Comparison of ENCODE assay signal across 22 mouse cellular contexts in genomic region chr5:14526038-14526437, GRCm38 (mm10). TPM values are rescaled to one million over a fixed set of nuclear protein-coding genes. Genes with fewer than 3 reads are reported as not detected.
DNase-seq lines count a peak whose midpoint lies in the region; ATAC-seq and TF ChIP-seq lines count a peak whose summit lies in the region.
"Had no signal": no experiment of that assay in that cellular context is flagged by ENCODE, and none has a peak within 500 bp of the region (broad histone marks: within the 10 kb centered on the region; RNA-seq: fewer than 3 reads in every experiment).

No protein-coding gene starts in this region.

- H3K27me3 ChIP-seq in heart, postnatal 0 days (ENCODE audit: control insufficient read depth, insufficient read depth, low read length) = no peaks in the 10 kb centered on the region
- no peaks in the 10 kb centered on the region for H3K27me3 ChIP-seq in heart, embryonic 12.5 days (replicated peaks)
- H3K27me3 ChIP-seq: neural tube, embryonic 13.5 days had no signal

- peak; percentile 47; the same call in 1 of the 2 replicates for ATAC-seq in heart, postnatal 0 days (ENCODE audit: insufficient read depth, low read depth)
- no peak for ATAC-seq in heart, embryonic 12.5 days (ENCODE audit: insufficient number of reproducible peaks, low FRiP score)
- ATAC-seq: activated CD4-positive, CD25-positive, alpha-beta regulatory T cell, adult 4 months; forebrain, embryonic 16.5 days; Patski had no signal

- TF ChIP-seq POLR2A in brain, embryonic 14.5 days (IDR thresholded peaks at IDR 0.05; ENCODE audit: borderline replicate concordance, extremely low read depth, insufficient read depth, insufficient read length, poor library complexity, severe bottlenecking) = no peak

- no peaks in the 10 kb centered on the region for H3K9me3 ChIP-seq in heart, postnatal 0 days (replicated peaks; ENCODE audit: control insufficient read depth, low read length)
- no peaks in the 10 kb centered on the region for H3K9me3 ChIP-seq in heart, embryonic 12.5 days (replicated peaks)
- H3K9me3 ChIP-seq: neural tube, embryonic 13.5 days had no signal

- no peak overlapping the region for H3K9ac ChIP-seq in heart, postnatal 0 days (replicated peaks; ENCODE audit: low read depth, low read length)
- H3K9ac ChIP-seq in heart, embryonic 12.5 days = no peak overlapping the region
- H3K9ac ChIP-seq: lung, embryonic 14.5 days; neural tube, embryonic 13.5 days had no signal

- no peak for TF ChIP-seq EP300 in heart, postnatal 0 days (IDR thresholded peaks at IDR 0.05; ENCODE audit: low read depth)

- no peak overlapping the region for H3K27ac ChIP-seq in heart, postnatal 0 days (ENCODE audit: low read depth)
- no peak overlapping the region for H3K27ac ChIP-seq in heart, embryonic 12.5 days (ENCODE audit: poor library complexity, severe bottlenecking)
- H3K27ac ChIP-seq: heart, adult 2 months; layer of hippocampus, adult 2 months; neural tube, embryonic 13.5 days had no signal

- no peak overlapping the region for H3K4me2 ChIP-seq in heart, postnatal 0 days (ENCODE audit: low read depth, low read length)
- H3K4me2 ChIP-seq in heart, embryonic 12.5 days = no peak overlapping the region
- H3K4me2 ChIP-seq: lung, embryonic 14.5 days; neural tube, embryonic 13.5 days had no signal

- no peak overlapping the region for H3K4me3 ChIP-seq in heart, postnatal 0 days (ENCODE audit: low read depth, low read length)
- H3K4me3 ChIP-seq in heart, embryonic 12.5 days = no peak overlapping the region
- H3K4me3 ChIP-seq: erythroblast, embryonic 14.5 days; heart, adult 2 months; layer of hippocampus, adult 2 months; neural tube, embryonic 13.5 days had no signal

- no peaks in the 10 kb centered on the region for H3K4me1 ChIP-seq in heart, postnatal 0 days (ENCODE audit: control insufficient read depth, insufficient read depth)
- no peaks in the 10 kb centered on the region for H3K4me1 ChIP-seq in heart, embryonic 12.5 days (replicated peaks)

- peak; percentile 39 for DNase-seq in heart, postnatal 0 days (ENCODE audit: low spot score)
- peak; percentile 14 to 27 for DNase-seq in lung, adult 18-20 months
- no peak for DNase-seq in lung, postnatal 14 days
- peak; percentile 45 for DNase-seq in brain, embryonic 14.5 days (ENCODE audit: low read depth)
- DNase-seq in cerebellum, adult 9-11 months = peak; percentile 74
- no peak for DNase-seq in right cerebral cortex, postnatal 4 days
- no peak for DNase-seq in right cerebral cortex, adult 18-20 months
- DNase-seq: adrenal gland, postnatal 25 days; heart, adult 2 months; heart, postnatal 36 days; left cerebral cortex, postnatal 4 days; lung, embryonic 14.5 days; right cerebral cortex, postnatal 14 days; thymus, postnatal 14 days had no signal

- H3K36me3 ChIP-seq in heart, postnatal 0 days (replicated peaks; ENCODE audit: control insufficient read depth, insufficient read depth, low read length) = no peaks in the 10 kb centered on the region
- H3K36me3 ChIP-seq in heart, embryonic 12.5 days = no peaks in the 10 kb centered on the region

- TF ChIP-seq CTCF in heart, postnatal 0 days (IDR thresholded peaks at IDR 0.05; ENCODE audit: low read depth) = no peak
- no peak for TF ChIP-seq CTCF in brain, embryonic 14.5 days (IDR thresholded peaks at IDR 0.05; ENCODE audit: borderline replicate concordance, extremely low read depth, insufficient read depth, insufficient read length)

RNA-seq across cellular contexts. Expression of gene Pclo, which starts 11.3 kb away (rescaled TPM):
- total RNA-seq in heart, postnatal 0 days (2014; rRNA removed; ENCODE audit: low replicate concordance) = 0.04 and 0.23 TPM in 2 replicates
- polyA plus RNA-seq in heart, postnatal 0 days (2015; fragmentation: Nextera tagmentation; extraction: Ambion mirVana) = 0.04 and 0.08 TPM in 2 replicates
- polyA plus RNA-seq in heart, embryonic 12.5 days (2016; fragmentation: Nextera tagmentation; extraction: Ambion mirVana) = 0.11 and 0.12 TPM in 2 replicates
- 14.8 and 27.9 TPM in 2 replicates for polyA plus RNA-seq in brain, embryonic 14.5 days (2012; rRNA removed)
- total RNA-seq: megakaryocyte-erythroid progenitor cell, adult 5-6 weeks had no signal
- polyA plus RNA-seq: erythroblast, embryonic 14.5 days; Patski had no signal

Comparison
In these comparisons a context has a peak if more than half of its experiments do, and no peak if none do; other contexts are left out.
1. DNase-seq: peak in heart, postnatal 0 days (single experiment), lung, adult 18-20 months (2 of 2), brain, embryonic 14.5 days (single experiment) and cerebellum, adult 9-11 months (single experiment); none in lung, postnatal 14 days (single experiment), right cerebral cortex, postnatal 4 days (single experiment) and right cerebral cortex, adult 18-20 months (single experiment).
2. RNA of gene Pclo, which starts 11.3 kb away (polyA plus RNA-seq): 14.8 to 27.9 TPM in brain, embryonic 14.5 days; 0.11 to 0.12 TPM in heart, embryonic 12.5 days and 0.04 to 0.08 TPM in heart, postnatal 0 days; every median in the first group is over 10 times any median in the second.